Mouse (Mus musculus) liver, embryonic 14.5 days (tissue): ENCODE results near the gene Myof. TPM values are rescaled to one million over a fixed set of nuclear protein-coding genes. Genes with fewer than 3 reads are reported as not detected.

Experiments used
- ATAC-seq: fragments of 200-750 bp; cut with Nextera tagmentation; 2 replicates; pipeline ENCODE4 v1.8.0; 2017; ENCODE audit warnings: moderate number of reproducible peaks, mild to moderate bottlenecking, moderate library complexity; ENCODE audit not compliant: insufficient read depth
- DNase-seq, 3 experiments: peaks; one replicate each; pipeline ENCODE4 v3.0.0-alpha.2; 2012 to 2013; ENCODE audit warnings: low read depth in 3 of 3, low spot score in 3 of 3
- H3K27ac ChIP-seq: fragments of 300-500 bp; sonication (generic); 2 replicates; pipeline ENCODE4 v1.5.1; 2014; ENCODE audit warnings: moderate library complexity, mild to moderate bottlenecking, control low read depth, inconsistent platforms
- H3K27me3 ChIP-seq: fragments of 300-500 bp; sonication (generic); 2 replicates; pipeline ENCODE4 v1.6.1; 2014; ENCODE audit warnings: mild to moderate bottlenecking, low read length, moderate library complexity; ENCODE audit not compliant: control insufficient read depth, insufficient read depth
- H3K36me3 ChIP-seq: fragments of 300-500 bp; sonication (generic); replicated peaks from 2 replicates; pipeline ENCODE4 v1.6.1; 2014; ENCODE audit warnings: low read depth; ENCODE audit not compliant: control insufficient read depth, insufficient read depth
- H3K4me1 ChIP-seq, 2 experiments: fragments of 200-500 bp in 1 of 2; fragments of 300-500 bp in 1 of 2; sonication (generic) in 1 of 2; replicated peaks; 2 replicates each; pipeline ENCODE4 v1.6.1; 2012 to 2014; ENCODE audit warnings: antibody characterized with exemption in 1 of 2, inconsistent platforms in 1 of 2, low read length in 1 of 2; ENCODE audit not compliant: control insufficient read depth in 2 of 2, insufficient read depth in 2 of 2
- H3K4me2 ChIP-seq: fragments of 300-500 bp; sonication (generic); 2 replicates; pipeline ENCODE4 v1.6.1; 2014; ENCODE audit warnings: low read depth, mild to moderate bottlenecking, control low read depth, moderate library complexity
- H3K4me3 ChIP-seq, 2 experiments: fragments of 200-500 bp in 1 of 2; fragments of 300-500 bp in 1 of 2; sonication (generic) in 1 of 2; 2 replicates each; pipeline ENCODE4 v1.5.1; 2012 to 2014; ENCODE audit warnings: low read depth in 2 of 2, low read length in 2 of 2, mild to moderate bottlenecking in 2 of 2, control low read depth in 1 of 2, inconsistent platforms in 1 of 2, moderate library complexity in 1 of 2; ENCODE audit not compliant: insufficient read depth in 1 of 2
- H3K9ac ChIP-seq: fragments of 300-500 bp; sonication (generic); replicated peaks from 2 replicates; pipeline ENCODE4 v1.6.1; 2014; ENCODE audit warnings: mild to moderate bottlenecking, control low read depth, moderate library complexity
- H3K9me3 ChIP-seq: fragments of 300-500 bp; sonication (generic); 2 replicates; pipeline ENCODE4 v1.6.1; 2016; ENCODE audit warnings: low read length, mixed read lengths; ENCODE audit not compliant: control insufficient read depth
- CTCF ChIP-seq: IDR thresholded peaks from 2 replicates; pipeline ENCODE4 v1.5.1; 2016; ENCODE audit warnings: antibody characterized with exemption, low read depth, control low read depth
- EP300 ChIP-seq: IDR thresholded peaks from 2 replicates; pipeline ENCODE4 v1.6.1; 2016; ENCODE audit warnings: antibody characterized with exemption, low read depth
- WGBS: fragments of 180-500 bp; shearing (Covaris S2); extraction: QIAGEN DNeasy Blood & Tissue Kit; methylation state at CpG from one replicate; pipeline ENCODE4 v1.1.7; 2014; ENCODE audit not compliant: insufficient replicate concordance; 5-methylcytosine and 5-hydroxymethylcytosine counted together
- polyA plus RNA-seq, 2 experiments: library from polyadenylated mRNA; depleted of rRNA in 1 of 2; stranded (reverse) in 1 of 2; unstranded in 1 of 2; fragments of >200 nt; fragmentation: Nextera tagmentation in 1 of 2; extraction: Ambion mirVana in 1 of 2; gene quantifications; 2 replicates each; pipeline versions ENCODE4 v1.2.1 to v1.2.3; 2012 to 2014

Myof gene
- polyA plus RNA-seq (2012; rRNA removed) (1.2 and 2.0 TPM in 2 replicates), polyA plus RNA-seq (2014; fragmentation: Nextera tagmentation; extraction: Ambion mirVana) (1.2 and 1.3 TPM in 2 replicates)

- Histone ChIP-seq H3K27ac (no peak within 1 kb of the TSS), H3K27me3 (peaks cover 20% of the 10 kb centered on the region), H3K4me1 (no peaks in the 10 kb centered on the region; a peak in 1 of 4 replicates), H3K4me3 (peak within 1 kb of the TSS; percentile 40), H3K9me3 (no peaks in the 10 kb centered on the region), H3K36me3 (no peaks in the 10 kb centered on the region), H3K4me2 (peak within 1 kb of the TSS; percentile 54), H3K9ac (no peak within 1 kb of the TSS)
- DNase-seq (no peak), ATAC-seq (no peak)
- WGBS = under 1% methylated on average over 28 of the region's 28 CpGs
- TF ChIP-seq EP300 = no peak
- no peak; the same call in 1 of the 2 replicates for TF ChIP-seq CTCF
These were observed at the start of gene Myof for GRCm38 (mm10) chr19:38043281-38043981. TSS of gene Myof (minus strand) at chr19:38043577.

GRCm38 (mm10) chr19:38091512-38091985, 48.2 kb upstream of the Myof start:
- no peak for TF ChIP-seq CTCF
- TF ChIP-seq EP300 = no peak
- 39% methylated on average over 4 of the region's 4 CpGs for WGBS
- Histone ChIP-seq H3K27me3 (peaks cover 5% of the 10 kb centered on the region), H3K4me2 (no peak overlapping the region), H3K4me1 (no peaks in the 10 kb centered on the region), H3K9ac (no peak overlapping the region), H3K9me3 (no peaks in the 10 kb centered on the region), H3K4me3 (no peak overlapping the region), H3K27ac (no peak overlapping the region), H3K36me3 (no peaks in the 10 kb centered on the region)
- DNase-seq = no peak
- ATAC-seq = no peak

- no peak for DNase-seq
- H3K27ac ChIP-seq = no peak overlapping the region
- H3K9me3 ChIP-seq = no peaks in the 10 kb centered on the region
- H3K4me1 ChIP-seq = no peaks in the 10 kb centered on the region
- WGBS = 58% methylated on average over 8 of the region's 8 CpGs
- no peak overlapping the region for H3K4me3 ChIP-seq
- no peak for ATAC-seq
- no peak for TF ChIP-seq EP300
- TF ChIP-seq CTCF = no peak
- no peaks in the 10 kb centered on the region for H3K36me3 ChIP-seq
- no peaks in the 10 kb centered on the region for H3K27me3 ChIP-seq
- H3K9ac ChIP-seq = no peak overlapping the region
- no peak overlapping the region for H3K4me2 ChIP-seq
These were observed 46.0 kb upstream of the Myof start for GRCm38 (mm10) chr19:38089358-38089757.

GRCm38 (mm10) chr19:38086948-38087551, 43.7 kb upstream of the Myof start:
- DNase-seq (peak in 1 of 3 experiments; percentile 7), ATAC-seq (no peak)
- H3K4me1 ChIP-seq = no peaks in the 10 kb centered on the region
- H3K36me3 ChIP-seq = no peaks in the 10 kb centered on the region
- H3K27me3 ChIP-seq = no peaks in the 10 kb centered on the region
- WGBS = 46% methylated on average over 11 of the region's 11 CpGs
- TF ChIP-seq EP300 = no peak
- peak; percentile 65 for TF ChIP-seq CTCF
- H3K9me3 ChIP-seq = no peaks in the 10 kb centered on the region
- H3K4me3 ChIP-seq = no peak overlapping the region
- H3K9ac ChIP-seq = no peak overlapping the region
- H3K27ac ChIP-seq = no peak overlapping the region
- H3K4me2 ChIP-seq = no peak overlapping the region

- Histone ChIP-seq H3K9ac (no peak overlapping the region), H3K9me3 (no peaks in the 10 kb centered on the region), H3K4me2 (no peak overlapping the region), H3K27ac (no peak overlapping the region), H3K4me3 (no peak overlapping the region), H3K27me3 (no peaks in the 10 kb centered on the region), H3K4me1 (no peaks in the 10 kb centered on the region), H3K36me3 (no peaks in the 10 kb centered on the region)
- no peak for DNase-seq
- WGBS = 53% methylated on average over 4 of the region's 4 CpGs
- ATAC-seq = no peak
- TF ChIP-seq EP300 (no peak), CTCF (no peak)
These were observed 42.5 kb upstream of the Myof start for GRCm38 (mm10) chr19:38085841-38086240.
